Mouse (Mus musculus) 3T3-L1 (cell line): ENCODE measurements around the gene Scn4a.
A peak's percentile ranks its signal among the peaks of the same experiment; 100 is the strongest.

Experiments
- DNase-seq: peaks from one replicate; pipeline ENCODE4 v3.0.0-alpha.2; 2015; ENCODE audit warnings: low read depth, low spot score

Scn4a gene

DNA sequence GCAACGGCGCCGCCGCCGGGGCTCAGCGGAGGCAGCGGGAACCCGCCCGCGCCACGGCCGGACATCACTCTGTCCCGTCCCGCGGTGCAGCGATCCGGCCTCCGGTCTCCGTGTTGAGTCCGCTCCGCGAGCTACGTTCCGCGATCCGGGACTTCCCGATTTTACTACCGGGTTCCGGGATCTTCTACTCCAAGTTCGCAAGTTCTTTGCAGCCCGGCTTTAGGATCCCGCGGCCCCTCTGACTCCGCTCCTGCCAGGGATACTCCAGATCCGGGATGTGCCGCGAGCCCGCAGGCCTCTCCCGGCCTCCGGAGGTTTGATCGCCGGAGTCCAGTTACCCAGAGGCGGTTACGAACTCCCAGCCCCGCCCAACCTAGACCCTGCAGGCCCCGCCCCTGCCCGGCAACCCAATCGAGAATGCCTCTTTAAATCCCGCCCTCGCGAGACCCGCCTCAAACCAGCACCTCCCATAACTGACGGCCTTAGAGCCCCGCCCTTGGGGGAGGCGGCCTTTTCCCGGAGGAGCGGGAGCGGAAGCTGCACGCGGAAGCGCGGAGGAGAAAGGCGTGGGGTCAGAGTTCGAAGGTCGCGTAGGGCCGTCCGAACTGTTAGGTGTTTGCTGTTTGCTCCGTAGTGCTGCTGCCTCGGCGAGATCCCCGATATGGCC, 80.3 kb downstream of the Scn4a start, which contains the start of gene Smarcd2:
TSS of gene Smarcd2 (minus strand) at position 329 of the 667 bp plus-strand sequence.
- DNase-seq = peak; percentile 98

DNA sequence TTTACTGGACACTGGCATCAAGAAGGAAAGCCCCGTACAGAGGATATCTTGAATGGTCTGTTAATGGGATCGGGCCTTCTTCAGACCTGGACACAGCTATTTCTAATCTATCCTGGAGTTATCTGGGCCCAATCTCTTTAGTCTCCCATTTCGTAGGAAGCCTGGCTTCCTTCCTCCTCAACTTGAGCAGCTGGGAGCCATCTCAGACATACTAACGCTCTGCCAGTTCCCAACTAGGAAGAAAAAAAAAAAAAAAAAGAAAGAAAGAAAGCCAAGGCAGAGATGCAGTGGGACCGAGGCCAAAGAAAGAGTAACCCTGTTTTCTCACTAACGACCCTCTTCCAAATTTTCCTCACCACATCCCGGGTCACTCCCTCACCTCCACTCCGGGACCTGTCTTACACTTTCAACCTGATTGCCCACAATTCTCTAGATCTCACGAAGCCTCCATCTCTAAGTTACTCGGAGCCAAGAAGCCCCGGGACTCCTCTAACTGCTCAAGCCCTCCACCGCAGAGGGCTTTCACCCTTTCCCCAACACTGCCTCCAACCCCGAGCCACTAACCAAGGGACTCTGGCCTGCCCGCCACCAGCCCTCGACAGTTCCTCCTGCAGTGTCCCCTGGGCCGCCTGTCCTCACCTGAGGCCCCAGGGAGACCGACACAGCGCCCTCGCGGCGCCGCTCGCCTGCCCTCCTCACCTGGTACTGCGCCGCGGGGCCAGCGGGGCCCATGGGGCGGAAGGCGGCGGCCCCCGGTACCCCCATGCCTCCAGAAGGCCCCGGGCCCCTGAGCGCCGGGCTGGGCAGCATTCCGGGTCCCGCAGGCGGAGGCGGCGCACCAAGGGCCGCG, 81.1 kb downstream of the Scn4a start:
- peak; percentile 45 for DNase-seq

DNA sequence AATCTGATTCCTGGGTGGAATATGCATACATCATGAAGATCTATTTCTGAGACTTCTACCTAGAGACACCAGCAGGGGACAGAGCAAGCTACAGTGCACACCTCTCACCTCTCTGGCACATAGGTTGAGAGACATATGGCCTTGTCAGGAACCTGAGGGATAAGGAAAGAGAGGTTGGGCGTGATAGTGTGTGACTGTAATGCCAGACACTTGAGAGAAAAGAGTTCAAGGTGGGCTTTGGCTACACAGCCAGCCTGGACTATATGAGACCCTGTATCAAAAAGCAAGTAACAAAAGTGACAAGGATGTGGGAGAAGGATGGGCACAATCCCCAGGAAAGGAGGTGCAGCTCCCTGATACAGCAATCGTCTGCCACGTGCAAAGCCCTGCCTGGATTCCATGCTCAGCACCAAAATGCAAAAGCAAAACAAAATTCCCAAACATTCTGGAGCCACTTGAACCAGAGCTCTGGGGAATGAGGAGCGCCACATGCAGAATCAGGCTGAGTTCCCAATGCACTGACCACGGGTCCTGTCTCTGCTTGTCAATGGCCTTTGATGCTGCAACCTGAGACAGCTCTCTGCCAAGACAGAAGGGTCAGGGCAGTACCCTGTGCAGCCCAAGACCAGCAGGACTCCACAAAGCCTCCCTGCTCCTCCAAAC, 81.8 kb downstream of the Scn4a start:
- DNase-seq = peak; percentile 19

DNA sequence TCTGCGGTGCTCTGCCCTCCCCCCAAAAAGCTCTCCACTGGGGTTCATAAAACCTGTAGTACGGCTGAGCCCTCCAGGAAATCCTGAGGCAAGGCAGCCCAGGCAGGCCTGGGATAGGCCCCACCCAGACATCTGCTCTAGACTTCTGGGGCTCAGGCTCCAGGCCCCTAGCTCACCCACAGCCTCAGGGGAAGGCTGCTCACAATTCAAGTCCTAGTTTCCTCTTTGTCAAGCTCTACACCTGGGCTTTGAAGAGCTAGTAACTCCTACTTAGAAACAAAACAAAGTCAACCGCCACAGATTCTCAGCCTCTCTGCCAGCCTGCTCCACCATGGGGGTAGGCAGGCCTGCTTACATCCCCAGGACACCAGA, 84.0 kb downstream of the Scn4a start:
- peak; percentile 56 for DNase-seq
